ENCODE assay signal across 9 mouse cellular contexts in genomic region chr13:110392210-110392609, GRCm38 (mm10). TPM values are rescaled to one million over a fixed set of nuclear protein-coding genes. Genes with fewer than 3 reads are reported as not detected.
DNase-seq lines count a peak whose midpoint lies in the region; ATAC-seq and TF ChIP-seq lines count a peak whose summit lies in the region.
"Had no signal": no experiment of that assay in that cellular context is flagged by ENCODE, and none has a peak within 500 bp of the region (broad histone marks: within the 10 kb centered on the region; RNA-seq: fewer than 3 reads in every experiment).

No protein-coding gene starts in this region.

- H3K4me3 ChIP-seq in kidney, embryonic 16.5 days (ENCODE audit: low read length) = no peak overlapping the region
- H3K4me3 ChIP-seq in midbrain, postnatal 0 days (ENCODE audit: low read depth, low read length) = no peak overlapping the region
- H3K4me3 ChIP-seq: limb, embryonic 15.5 days had no signal

- H3K9me3 ChIP-seq in kidney, embryonic 16.5 days (ENCODE audit: low read length) = peaks cover 6% of the 10 kb centered on the region; the same call in 1 of the 2 replicates
- H3K9me3 ChIP-seq in midbrain, postnatal 0 days (ENCODE audit: low read length) = no peaks in the 10 kb centered on the region
- H3K9me3 ChIP-seq: limb, embryonic 15.5 days had no signal

- no peaks in the 10 kb centered on the region for H3K36me3 ChIP-seq in kidney, embryonic 16.5 days (ENCODE audit: insufficient read depth, low read length)
- no peaks in the 10 kb centered on the region for H3K36me3 ChIP-seq in midbrain, postnatal 0 days (ENCODE audit: insufficient read depth, low read length)
- H3K36me3 ChIP-seq: limb, embryonic 15.5 days had no signal

- no peak for ATAC-seq in kidney, embryonic 16.5 days (ENCODE audit: low FRiP score, low TSS enrichment)
- no peak for ATAC-seq in midbrain, postnatal 0 days (ENCODE audit: low FRiP score)

- no peak overlapping the region for H3K4me2 ChIP-seq in kidney, embryonic 16.5 days (replicated peaks; ENCODE audit: low read depth, low read length)
- no peak overlapping the region for H3K4me2 ChIP-seq in midbrain, postnatal 0 days (ENCODE audit: low read depth, low read length, poor library complexity, severe bottlenecking)
- H3K4me2 ChIP-seq: limb, embryonic 15.5 days had no signal

- 20% methylated on average over 8 of the region's 8 CpGs for WGBS in kidney, embryonic 16.5 days
- WGBS in midbrain, postnatal 0 days = 16% methylated on average over 8 of the region's 8 CpGs

- no peaks in the 10 kb centered on the region for H3K27me3 ChIP-seq in kidney, embryonic 16.5 days (ENCODE audit: insufficient read depth, low read length)
- H3K27me3 ChIP-seq in midbrain, postnatal 0 days (ENCODE audit: insufficient read depth, low read length) = no peaks in the 10 kb centered on the region
- H3K27me3 ChIP-seq: limb, embryonic 15.5 days had no signal

- no peak overlapping the region for H3K27ac ChIP-seq in kidney, embryonic 16.5 days (ENCODE audit: low read length)
- no peak overlapping the region for H3K27ac ChIP-seq in midbrain, postnatal 0 days (ENCODE audit: low read depth, low read length)
- H3K27ac ChIP-seq: limb, embryonic 15.5 days had no signal

- H3K4me1 ChIP-seq in kidney, embryonic 16.5 days (ENCODE audit: insufficient read depth, low read length) = peaks cover 5% of the 10 kb centered on the region
- H3K4me1 ChIP-seq in midbrain, postnatal 0 days (ENCODE audit: insufficient read depth, low read length) = no peaks in the 10 kb centered on the region
- H3K4me1 ChIP-seq: limb, embryonic 15.5 days had no signal

- DNase-seq in kidney, adult 18-20 months = peak; percentile 67
- DNase-seq in CD4-positive, CD25-positive, alpha-beta regulatory T cell, adult 2 months (ENCODE audit: low read depth, low spot score) = peak; percentile 80
- peak; percentile 62 for DNase-seq in R1 (ENCODE audit: low read depth, low spot score)
- DNase-seq in embryo, embryonic 11 days = peak; percentile 76
- DNase-seq in layer of hippocampus, adult 9-10 months (ENCODE audit: low spot score) = peak; percentile 87
- DNase-seq in midbrain, postnatal 0 days (ENCODE audit: low spot score) = peak; percentile 84
- DNase-seq in yolk sac, embryonic 10.5 days (ENCODE audit: low spot score) = no peak

- TF ChIP-seq CTCF in midbrain, postnatal 0 days (IDR thresholded peaks at IDR 0.05) = peak; percentile 93

- no peak overlapping the region for H3K9ac ChIP-seq in kidney, embryonic 16.5 days (replicated peaks; ENCODE audit: low read length)
- H3K9ac ChIP-seq in midbrain, postnatal 0 days (replicated peaks; ENCODE audit: low read length, poor library complexity, severe bottlenecking) = no peak overlapping the region
- H3K9ac ChIP-seq: limb, embryonic 15.5 days had no signal

RNA-seq across cellular contexts. Expression of gene Plk2, which starts 2.6 kb away (rescaled TPM):
- 89.4 and 91.2 TPM in 2 replicates for polyA plus RNA-seq in kidney, embryonic 16.5 days (2015; fragmentation: Nextera tagmentation; extraction: Ambion mirVana)
- total RNA-seq in midbrain, postnatal 0 days (2014; rRNA removed) = 130 and 146 TPM in 2 replicates
- 123 and 124 TPM in 2 replicates for polyA plus RNA-seq in midbrain, postnatal 0 days (2015; fragmentation: Nextera tagmentation; extraction: Ambion mirVana)

RNA-seq across cellular contexts. Expression of gene Gapt, which starts 35.2 kb away (rescaled TPM):
- polyA plus RNA-seq in kidney, embryonic 16.5 days (2015; fragmentation: Nextera tagmentation; extraction: Ambion mirVana) = 0.17 and 0.20 TPM in 2 replicates
- not detected in 2 replicates for total RNA-seq in midbrain, postnatal 0 days (2014; rRNA removed)
- not detected in 2 replicates for polyA plus RNA-seq in midbrain, postnatal 0 days (2015; fragmentation: Nextera tagmentation; extraction: Ambion mirVana)
